Mouse (Mus musculus) C2C12 (cell line): ENCODE data around the gene Trak2.

Experiments used
- CTCF ChIP-seq: IDR thresholded peaks from one replicate; pipeline ENCODE4 v1.5.1; 2011; ENCODE audit not compliant: control insufficient read depth, insufficient read depth, insufficient read length
- FOSL1 ChIP-seq: IDR thresholded peaks from one replicate; pipeline ENCODE4 v1.8.0; 2011; ENCODE audit warnings: mild to moderate bottlenecking, low read length; ENCODE audit not compliant: poor library complexity, insufficient read depth, severe bottlenecking
- MAX ChIP-seq: IDR thresholded peaks from one replicate; pipeline ENCODE4 v1.6.1; 2011; ENCODE audit warnings: mild to moderate bottlenecking, control low read depth
- USF1 ChIP-seq: IDR thresholded peaks from one replicate; pipeline ENCODE4 v1.6.1; 2011; ENCODE audit warnings: low read depth, mild to moderate bottlenecking, control low read depth, moderate library complexity

DNA sequence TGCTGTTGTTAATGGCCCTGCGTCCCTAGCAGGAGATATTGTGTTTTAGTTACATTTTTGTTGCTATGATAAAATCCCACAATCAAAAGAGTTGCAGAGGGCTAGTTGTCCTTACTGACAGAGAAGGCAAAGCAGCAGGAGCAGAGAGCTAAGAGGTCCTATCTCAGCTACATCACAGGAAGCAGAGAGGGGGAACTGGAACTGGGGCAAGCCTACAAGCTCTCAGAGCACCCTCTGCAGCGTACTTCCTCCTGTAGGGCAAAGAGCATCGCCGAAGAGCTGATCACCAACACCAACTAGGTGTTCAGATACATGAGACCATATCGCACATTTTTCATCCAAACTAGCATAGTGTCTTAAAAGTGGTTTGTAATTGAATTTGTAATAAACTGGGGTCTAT lies 22.1 kb upstream of the Trak2 start:
- TF ChIP-seq CTCF: no peak
- no peak for TF ChIP-seq USF1
- no peak for TF ChIP-seq MAX
- no peak for TF ChIP-seq FOSL1
